Mouse (Mus musculus): Measurements from ENCODE around the gene Gprin3.

- TF ChIP-seq CTCF (IDR thresholded peaks at IDR 0.05; ENCODE audit: insufficient read depth, low read length) (no peak), POLR2A (IDR thresholded peaks at IDR 0.05; ENCODE audit: borderline replicate concordance, extremely low read depth, low read depth, low read length) (no peak)
Observed at GRCm38 (mm10) chr6:59351108-59351789, 74.8 kb downstream of the Gprin3 start.
